Mouse (Mus musculus): ENCODE measurements around the gene Mapkap1.

Mapkap1 gene

DNA sequence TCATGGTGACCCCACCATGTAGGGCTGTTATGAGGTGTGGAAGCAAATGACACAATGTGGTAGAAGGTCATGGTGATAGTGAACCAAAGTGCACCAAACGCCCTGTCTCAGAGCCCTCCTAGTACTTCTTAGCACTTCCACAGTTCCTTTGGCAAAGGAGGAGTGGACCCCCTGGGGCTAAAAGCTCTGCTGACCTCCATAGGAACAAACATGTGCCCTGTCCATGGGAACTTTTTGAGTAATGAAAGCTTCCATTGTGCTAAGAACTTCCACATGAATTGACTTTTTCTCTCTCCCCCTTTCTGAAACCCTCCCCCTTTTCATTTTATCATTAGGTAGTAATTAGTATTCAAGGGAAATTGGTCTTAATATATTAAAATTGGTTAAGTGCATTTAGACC lies 164.5 kb downstream of the Mapkap1 start:
- DNase-seq (ENCODE audit: low read depth, low spot score) = no peak

GRCm38 (mm10) chr2:34573073-34573472 lies 166.5 kb downstream of the Mapkap1 start:
- DNase-seq (ENCODE audit: low read depth, low spot score) = no peak

DNA sequence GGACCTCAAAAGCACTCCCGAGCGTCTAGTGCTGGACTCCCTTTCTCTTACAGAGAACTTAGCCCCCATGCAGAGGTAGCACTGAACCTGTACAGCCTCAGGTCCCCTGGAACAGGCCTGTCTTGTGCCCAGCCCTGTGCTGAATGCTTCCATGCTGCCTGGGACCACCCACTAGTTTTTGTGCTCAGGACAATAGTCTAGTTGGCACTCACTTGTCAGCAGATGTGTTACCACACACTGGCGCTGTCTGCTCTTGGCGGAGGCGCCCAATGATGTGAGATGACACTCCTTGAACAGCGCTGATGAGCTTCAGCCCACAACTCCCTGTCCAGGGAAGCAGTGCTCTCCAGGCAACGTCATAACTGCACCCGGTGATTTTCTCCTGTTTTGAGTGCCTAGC lies 182.0 kb downstream of the Mapkap1 start:
- DNase-seq (ENCODE audit: low read depth, low spot score) = no peak

- DNase-seq (ENCODE audit: low read depth, low spot score) = no peak
Measured at GRCm38 (mm10) chr2:34591721-34592360, 185.3 kb downstream of the Mapkap1 start.

- no peak for DNase-seq (ENCODE audit: low read depth, low spot score)
Measured at GRCm38 (mm10) chr2:34592361-34592960, 185.9 kb downstream of the Mapkap1 start.

GRCm38 (mm10) chr2:34594001-34594400 lies 187.4 kb downstream of the Mapkap1 start:
- peak; percentile 27 for DNase-seq (ENCODE audit: low read depth, low spot score)

- no peak for DNase-seq (ENCODE audit: low read depth, low spot score)
Measured at GRCm38 (mm10) chr2:34599606-34600255, 193.2 kb downstream of the Mapkap1 start.

DNA sequence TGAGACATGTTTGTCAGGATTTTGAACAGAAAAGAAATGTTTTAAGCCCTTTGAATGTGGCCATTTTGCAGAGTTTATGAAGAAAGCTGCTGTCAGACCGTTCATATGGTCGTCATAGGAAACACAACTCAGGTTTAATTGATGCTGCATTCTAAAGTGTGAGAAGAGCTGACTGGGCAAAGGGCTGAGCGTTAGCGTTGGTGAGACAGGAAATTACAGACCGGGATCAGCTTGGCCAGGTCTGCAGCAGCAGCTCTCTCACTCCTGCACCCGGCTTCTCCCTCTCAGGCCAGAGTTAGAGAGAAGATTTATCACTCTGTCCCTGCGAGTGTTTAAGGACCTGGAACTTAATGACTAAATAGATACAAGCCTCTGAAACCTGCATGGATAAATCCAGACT lies 194.2 kb downstream of the Mapkap1 start:
- DNase-seq (ENCODE audit: low read depth, low spot score) = no peak

GRCm38 (mm10) chr2:34602111-34602541 lies 195.6 kb downstream of the Mapkap1 start:
- no peak for DNase-seq (ENCODE audit: low read depth, low spot score)

DNA sequence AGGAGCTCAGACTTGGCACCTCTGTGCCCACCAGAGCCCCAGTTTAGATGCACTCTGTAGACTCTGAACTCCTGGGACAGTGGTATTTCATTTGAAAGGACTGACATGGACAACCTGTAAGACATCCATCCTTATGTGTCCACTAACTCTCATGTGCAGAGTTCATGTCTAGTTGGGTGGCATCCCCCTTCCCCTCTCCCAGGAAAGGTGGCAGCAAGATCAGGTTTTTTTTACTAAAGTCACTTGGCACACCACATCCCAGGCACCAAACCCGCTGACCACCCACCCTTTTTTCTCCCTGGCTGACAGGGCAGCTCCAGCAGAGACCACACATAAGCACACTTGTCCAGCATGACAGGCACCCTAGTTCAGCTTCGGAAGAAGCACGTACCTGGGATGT lies 196.3 kb downstream of the Mapkap1 start:
- DNase-seq (ENCODE audit: low read depth, low spot score) = no peak

- no peak for DNase-seq (ENCODE audit: low read depth, low spot score)
Measured at GRCm38 (mm10) chr2:34603653-34604214, 197.2 kb downstream of the Mapkap1 start.

- DNase-seq (ENCODE audit: low read depth, low spot score) = peak; percentile 56
Measured at GRCm38 (mm10) chr2:34605040-34605439, 198.5 kb downstream of the Mapkap1 start.

GRCm38 (mm10) chr2:34608917-34609316 lies 202.3 kb downstream of the Mapkap1 start:
- DNase-seq (ENCODE audit: low read depth, low spot score) = no peak

GRCm38 (mm10) chr2:34609516-34609915 lies 202.9 kb downstream of the Mapkap1 start:
- DNase-seq (ENCODE audit: low read depth, low spot score) = no peak

- DNase-seq (ENCODE audit: low read depth, low spot score) = peak; percentile 34
Measured at GRCm38 (mm10) chr2:34620778-34621415, 214.3 kb downstream of the Mapkap1 start.

GRCm38 (mm10) chr2:34621485-34621884 lies 214.9 kb downstream of the Mapkap1 start:
- DNase-seq (ENCODE audit: low read depth, low spot score) = no peak

GRCm38 (mm10) chr2:34622518-34622917 lies 215.9 kb downstream of the Mapkap1 start:
- no peak for DNase-seq (ENCODE audit: low read depth, low spot score)

- no peak for DNase-seq (ENCODE audit: low read depth, low spot score)
Measured at GRCm38 (mm10) chr2:34623181-34623580, 216.6 kb downstream of the Mapkap1 start.

DNA sequence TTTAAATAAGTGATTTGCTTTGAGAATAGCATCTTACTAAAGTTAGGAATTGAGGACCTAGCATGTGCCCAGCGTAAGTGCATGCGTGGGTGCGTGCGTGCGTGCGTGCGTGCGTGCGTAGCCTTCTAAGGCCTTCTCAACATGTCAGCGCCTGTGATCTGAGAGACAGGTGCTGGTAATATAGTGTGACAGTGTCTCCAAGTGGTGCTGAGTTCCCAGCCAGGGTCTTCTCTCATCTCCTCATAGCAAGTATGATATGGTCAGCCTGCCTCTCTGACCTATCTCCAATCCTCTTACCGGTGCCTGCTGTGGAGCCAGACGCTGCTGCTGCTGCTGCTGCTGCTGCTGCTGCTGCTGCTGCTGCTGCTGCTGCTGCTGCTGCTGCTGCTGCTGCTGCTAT lies 217.5 kb downstream of the Mapkap1 start:
- no peak for DNase-seq (ENCODE audit: low read depth, low spot score)

DNA sequence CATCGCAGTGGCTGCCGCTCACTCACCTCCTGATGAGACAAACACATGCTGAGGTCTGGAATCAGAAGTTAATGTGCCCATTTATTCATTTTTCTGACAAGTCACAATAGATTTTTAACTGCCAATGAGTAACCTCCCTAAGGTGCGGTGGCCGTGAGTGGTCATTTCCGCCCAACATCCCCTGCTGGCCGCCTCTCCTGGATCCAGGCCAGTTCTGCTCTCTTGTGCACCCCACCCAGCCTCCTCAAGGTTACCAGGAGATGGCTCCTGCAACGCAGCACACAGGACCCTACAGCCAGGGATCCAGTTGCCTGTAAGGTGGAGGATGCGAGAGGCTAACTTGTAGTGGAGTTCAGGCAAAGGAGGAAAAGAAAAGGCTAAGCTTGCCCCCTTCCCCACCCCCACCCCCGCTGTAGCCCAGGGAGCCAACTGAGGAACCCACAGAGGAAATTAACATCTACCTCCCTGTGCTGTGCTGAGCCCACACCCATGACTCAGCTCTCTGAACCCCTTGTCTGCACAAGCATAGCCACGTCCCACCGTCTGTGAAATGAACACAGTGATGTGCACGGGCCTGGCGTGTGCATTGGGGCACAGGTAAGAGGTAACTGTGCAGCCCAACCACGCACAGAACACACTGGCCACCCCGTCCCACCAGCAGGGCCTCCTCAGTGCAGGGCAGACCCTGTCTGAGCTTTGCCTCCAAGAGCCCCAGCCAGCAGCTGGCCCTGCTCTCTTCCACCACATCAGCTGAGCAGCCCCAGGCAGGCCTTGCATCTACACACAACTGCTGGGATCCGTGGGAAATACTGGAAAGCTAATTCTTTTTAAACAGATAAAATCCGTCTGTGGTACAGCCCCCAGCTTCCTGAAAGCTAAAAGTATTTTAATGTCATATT lies 221.0 kb downstream of the Mapkap1 start:
- DNase-seq (ENCODE audit: low read depth, low spot score) = peak; percentile 35

GRCm38 (mm10) chr2:34628903-34629540 lies 222.5 kb downstream of the Mapkap1 start:
- DNase-seq (ENCODE audit: low read depth, low spot score) = no peak

Measured in R1 (cell line).